Mouse (Mus musculus): ENCODE measurements at regions not wholly inside any gene's neighbourhood (a gene's known extent, or its start where the extent isn't known, plus 50 kb on each side); places are given as distances from the start of the nearest gene placed in this dataset.

DNA sequence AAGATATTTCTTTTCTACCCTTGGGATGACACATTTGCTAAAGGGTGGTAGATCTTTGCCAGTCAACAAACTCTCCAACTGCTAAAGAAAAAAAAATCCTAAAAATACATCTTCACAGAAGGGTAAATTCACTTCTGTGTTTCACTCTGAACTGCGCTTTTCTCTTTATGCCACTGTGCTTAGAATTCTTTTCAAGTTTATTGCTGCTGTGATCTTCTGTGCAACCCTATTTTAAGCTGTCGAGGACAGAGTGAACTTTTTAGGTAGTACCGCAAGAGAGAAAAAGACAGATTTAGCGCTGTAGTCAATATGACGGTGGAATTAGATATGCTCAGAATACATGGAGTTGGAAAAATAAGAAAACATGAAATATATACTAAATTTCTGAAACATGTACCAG lies 126.2 kb upstream of the Kcnip4 start:
- DNase-seq (ENCODE audit: low spot score in 2 of 2) = no peak

DNA sequence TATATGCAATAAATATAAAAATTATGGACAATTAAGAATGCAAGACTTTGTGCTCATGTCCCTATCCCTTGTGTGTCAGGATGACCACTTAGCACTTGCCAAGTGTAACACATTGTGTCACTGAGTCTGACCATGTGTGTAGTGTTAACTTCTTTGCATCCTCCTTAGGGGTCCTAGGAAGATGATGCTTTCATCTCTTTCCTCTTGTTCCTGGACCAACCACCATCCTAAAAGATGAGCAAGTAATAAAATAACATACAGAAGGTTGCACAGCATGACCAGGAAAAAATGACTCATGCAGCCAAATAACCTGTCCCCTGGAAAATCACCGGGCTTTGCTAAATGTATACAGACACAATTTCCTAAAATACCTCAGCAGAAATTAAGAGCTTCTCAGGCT lies 121.1 kb upstream of the Kcnip4 start:
- no peak for DNase-seq (ENCODE audit: low spot score in 2 of 2)

DNA sequence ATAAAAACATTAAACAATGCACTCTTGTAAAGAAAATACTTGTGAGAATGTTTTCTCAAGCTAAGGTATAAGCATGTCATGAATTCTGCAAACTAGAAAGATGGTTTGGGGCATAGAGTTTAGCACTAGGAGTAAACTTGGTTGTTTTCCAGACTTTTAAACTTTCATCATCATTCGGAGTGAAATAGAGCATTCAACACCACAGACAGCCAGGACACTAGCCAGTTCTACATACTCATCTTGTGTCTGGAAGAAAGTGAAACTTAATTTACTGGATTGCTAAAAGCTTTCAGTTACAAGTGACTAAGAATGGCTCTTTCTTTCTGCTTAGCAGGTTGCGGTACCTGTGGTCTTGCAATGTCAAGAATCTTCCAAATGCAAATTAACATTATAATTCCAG lies 119.9 kb upstream of the Kcnip4 start:
- no peak for DNase-seq (ENCODE audit: low spot score in 2 of 2)

DNA sequence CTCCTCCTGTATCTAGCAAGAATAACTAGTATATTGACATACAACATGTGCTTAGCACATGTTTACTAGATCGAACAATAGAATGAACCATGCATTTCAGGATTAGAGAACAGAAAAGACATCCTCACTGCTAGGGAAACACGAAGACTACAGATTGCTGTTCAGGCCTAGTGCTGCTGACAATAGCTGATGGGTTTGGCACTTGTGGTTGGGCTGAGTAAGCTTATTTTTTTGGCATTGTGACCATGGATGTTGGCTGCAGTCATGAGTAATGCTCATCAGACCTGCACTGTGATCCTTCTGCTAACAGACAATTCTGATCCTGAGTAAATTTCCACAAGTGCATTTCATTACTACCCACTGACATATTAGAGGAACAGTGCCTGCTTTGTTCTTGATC lies 117.7 kb upstream of the Kcnip4 start:
- DNase-seq (ENCODE audit: low spot score in 2 of 2) = peak; percentile 8 to 68

DNA sequence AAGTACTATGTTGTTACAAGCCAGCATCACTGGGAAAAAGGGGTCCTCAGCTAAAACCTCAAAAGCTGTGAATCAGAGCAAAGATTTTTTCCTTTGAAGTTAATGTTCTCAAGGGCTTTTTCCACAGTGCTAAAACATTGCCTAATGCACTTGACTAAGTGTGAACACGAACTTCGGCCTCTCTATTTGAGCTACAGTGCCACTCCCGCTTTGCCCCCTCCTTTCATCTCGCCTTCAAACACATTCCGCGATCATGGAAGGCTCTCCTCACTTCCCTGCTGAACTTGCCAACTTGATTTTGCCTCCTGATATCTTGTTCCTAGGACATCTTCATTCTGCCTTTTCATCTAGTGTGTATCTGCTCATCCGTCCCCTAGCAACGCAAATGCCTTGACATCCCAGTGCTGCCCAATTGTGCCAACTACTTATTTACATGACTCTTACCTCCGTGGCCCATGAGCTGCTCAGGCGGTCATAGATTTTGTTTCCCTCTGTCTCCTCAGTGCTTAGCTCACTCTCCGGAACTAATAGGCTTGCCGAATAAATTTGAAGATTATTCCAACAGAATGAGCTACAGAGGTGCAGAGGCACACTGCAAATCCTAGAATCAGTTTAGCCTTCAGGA lies 116.6 kb upstream of the Kcnip4 start:
- DNase-seq (ENCODE audit: low spot score in 2 of 2) = no peak

DNA sequence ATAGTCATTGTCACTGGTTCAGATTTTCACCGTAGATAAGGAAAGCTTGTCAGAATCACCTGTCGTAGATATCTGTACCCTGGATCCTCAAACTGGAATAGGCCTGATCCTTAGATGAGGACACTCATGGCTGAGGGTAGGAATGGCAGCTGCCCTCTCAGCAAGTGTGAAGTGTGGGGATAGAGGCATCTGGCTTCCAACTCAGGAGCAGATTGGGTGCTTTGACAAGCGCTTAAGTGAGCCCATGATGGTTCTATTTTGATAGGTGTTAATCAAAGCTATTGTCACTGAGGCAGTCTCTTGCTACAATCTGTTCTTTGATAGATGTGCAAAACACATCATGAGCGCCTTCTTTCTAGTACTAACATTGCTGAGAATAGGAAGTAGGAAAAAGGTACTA lies 114.9 kb upstream of the Kcnip4 start:
- peak; percentile 29 to 45 for DNase-seq (ENCODE audit: low spot score in 2 of 2)

DNA sequence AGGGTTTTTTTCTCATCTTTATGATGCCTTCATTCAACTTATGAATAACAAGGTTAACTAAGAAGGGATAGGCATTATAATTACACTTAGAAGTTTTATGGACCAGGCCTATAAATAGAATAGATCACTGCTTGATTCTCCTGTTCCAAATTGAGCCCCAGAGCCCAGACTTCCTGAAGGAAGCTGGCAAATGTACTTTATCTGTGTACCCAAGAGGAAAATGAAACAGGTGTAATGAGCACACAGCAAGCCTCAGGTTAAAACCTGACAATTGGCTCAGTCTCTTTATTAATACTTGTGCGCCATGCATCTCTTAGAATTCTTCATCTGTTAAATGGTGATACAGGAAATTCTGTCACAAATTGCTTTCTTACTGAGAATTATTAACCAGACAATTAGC lies 95.4 kb upstream of the Kcnip4 start:
- DNase-seq (ENCODE audit: low spot score in 2 of 2) = no peak

DNA sequence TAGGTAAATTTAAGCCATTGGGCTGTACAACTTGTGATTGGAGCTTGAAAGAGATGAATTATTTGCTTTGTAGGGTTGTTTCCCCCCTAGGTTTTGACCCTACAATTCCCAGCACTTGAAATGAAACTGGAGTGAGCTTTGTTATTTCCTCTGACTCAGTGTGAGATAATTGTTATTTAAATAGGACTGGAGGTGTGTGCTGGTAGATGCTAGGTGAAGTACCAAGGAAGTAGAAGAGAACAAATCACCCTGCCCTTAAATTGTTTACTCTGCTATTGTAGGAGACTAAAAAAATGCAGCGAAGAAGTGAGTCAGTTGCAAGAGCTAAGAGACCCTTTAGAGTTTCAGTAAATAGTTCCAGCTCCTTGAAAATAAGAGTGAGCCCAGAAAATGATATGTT lies 82.1 kb upstream of the Kcnip4 start:
- DNase-seq (ENCODE audit: low spot score in 2 of 2) = no peak

DNA sequence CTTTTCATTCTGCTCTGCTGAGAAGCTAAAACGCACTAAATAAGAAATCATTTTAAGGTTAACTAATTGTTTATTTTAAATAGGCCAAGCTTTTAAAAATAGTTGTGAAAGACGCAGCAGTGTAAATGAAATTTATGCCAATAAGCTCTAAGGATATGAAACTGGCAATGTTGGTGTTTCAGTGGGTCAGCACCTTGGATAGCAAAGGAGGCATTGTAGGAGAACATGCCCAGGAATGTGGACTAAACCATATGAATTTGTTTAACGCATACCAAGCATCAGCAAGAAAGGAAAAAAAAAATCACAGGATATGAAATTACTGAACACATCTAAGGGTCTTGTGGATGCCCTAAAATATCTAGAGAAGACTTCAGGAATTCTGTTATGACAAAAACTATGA lies 56.1 kb upstream of the Kcnip4 start:
- no peak for DNase-seq (ENCODE audit: low spot score in 2 of 2)

DNA sequence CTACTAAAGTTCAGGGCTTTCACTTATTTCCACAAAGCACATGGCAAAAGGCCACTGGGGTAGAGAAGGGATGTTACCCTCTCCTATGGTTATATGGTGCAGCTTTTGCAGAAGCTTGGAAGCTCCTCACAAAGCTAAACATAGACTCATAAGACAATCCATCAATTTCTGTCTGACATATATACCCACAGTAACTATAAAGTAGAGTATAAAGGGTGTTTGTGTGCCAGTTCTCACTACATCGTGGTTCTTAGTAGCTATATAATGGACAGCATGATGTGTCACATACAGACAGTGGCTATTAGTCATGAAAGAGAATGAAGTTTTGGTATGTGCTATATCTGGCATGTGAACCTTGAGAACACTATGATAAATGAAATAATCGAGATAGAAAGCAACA lies 51.2 kb upstream of the Kcnip4 start:
- DNase-seq (ENCODE audit: low spot score in 2 of 2) = no peak

All from layer of hippocampus, postnatal 14 days (tissue).